Mouse (Mus musculus) CD4-positive, CD25-positive, alpha-beta regulatory T cell, adult 4 months (primary cell): ENCODE data around the gene Ror2. TPM values are rescaled to one million over a fixed set of nuclear protein-coding genes. Genes with fewer than 3 reads are reported as not detected.

Experiments used
- ATAC-seq: one replicate; pipeline ENCODE4 v1.8.0; 2017
- polyA plus RNA-seq, 2 experiments: library from polyadenylated mRNA; unstranded; fragments of 100-300 nt; shearing (Covaris generic); gene quantifications; one replicate each; pipeline ENCODE4 v1.2.1; 2017

Ror2 gene
- polyA plus RNA-seq, 2 experiments from 2014 or later = not detected

- ATAC-seq = no peak
These were observed 53.5 kb downstream of the Ror2 start for GRCm38 (mm10) chr13:53232419-53232818.

- ATAC-seq = no peak
These were observed 55.3 kb downstream of the Ror2 start for GRCm38 (mm10) chr13:53230446-53231161.

GRCm38 (mm10) chr13:53227019-53227418 is 58.9 kb downstream of the Ror2 start:
- no peak for ATAC-seq

- no peak for ATAC-seq
These were observed 59.5 kb downstream of the Ror2 start for GRCm38 (mm10) chr13:53226461-53226860.

GRCm38 (mm10) chr13:53225925-53226324 is 60.0 kb downstream of the Ror2 start:
- ATAC-seq = no peak

GRCm38 (mm10) chr13:53221176-53221575 is 64.7 kb downstream of the Ror2 start:
- no peak for ATAC-seq

GRCm38 (mm10) chr13:53219889-53220288 is 66.0 kb downstream of the Ror2 start:
- ATAC-seq = no peak

GRCm38 (mm10) chr13:53219391-53219790 is 66.5 kb downstream of the Ror2 start:
- ATAC-seq = no peak

- ATAC-seq = no peak
These were observed 68.4 kb downstream of the Ror2 start for GRCm38 (mm10) chr13:53217396-53217975.

- no peak for ATAC-seq
These were observed 73.8 kb downstream of the Ror2 start for GRCm38 (mm10) chr13:53211971-53212733.

GRCm38 (mm10) chr13:53208556-53208955 is 77.4 kb downstream of the Ror2 start:
- no peak for ATAC-seq

GRCm38 (mm10) chr13:53205128-53205911 is 80.6 kb downstream of the Ror2 start:
- no peak for ATAC-seq

- no peak for ATAC-seq
These were observed 83.5 kb downstream of the Ror2 start for GRCm38 (mm10) chr13:53202439-53202830.

- no peak for ATAC-seq
These were observed 84.1 kb downstream of the Ror2 start for GRCm38 (mm10) chr13:53201628-53202438.

- ATAC-seq = no peak
These were observed 85.8 kb downstream of the Ror2 start for GRCm38 (mm10) chr13:53200121-53200520.

- no peak for ATAC-seq
These were observed 86.7 kb downstream of the Ror2 start for GRCm38 (mm10) chr13:53199262-53199661.

GRCm38 (mm10) chr13:53196690-53197089 is 89.2 kb downstream of the Ror2 start:
- ATAC-seq = no peak

GRCm38 (mm10) chr13:53195951-53196677 is 89.8 kb downstream of the Ror2 start:
- no peak for ATAC-seq

GRCm38 (mm10) chr13:53194306-53194705 is 91.6 kb downstream of the Ror2 start:
- ATAC-seq = no peak

- no peak for ATAC-seq
These were observed 92.2 kb downstream of the Ror2 start for GRCm38 (mm10) chr13:53193713-53194112.

GRCm38 (mm10) chr13:53192286-53192685 is 93.6 kb downstream of the Ror2 start:
- ATAC-seq = no peak
